Comparison of ENCODE assay signal across 24 mouse cellular contexts in the genomic region with DNA sequence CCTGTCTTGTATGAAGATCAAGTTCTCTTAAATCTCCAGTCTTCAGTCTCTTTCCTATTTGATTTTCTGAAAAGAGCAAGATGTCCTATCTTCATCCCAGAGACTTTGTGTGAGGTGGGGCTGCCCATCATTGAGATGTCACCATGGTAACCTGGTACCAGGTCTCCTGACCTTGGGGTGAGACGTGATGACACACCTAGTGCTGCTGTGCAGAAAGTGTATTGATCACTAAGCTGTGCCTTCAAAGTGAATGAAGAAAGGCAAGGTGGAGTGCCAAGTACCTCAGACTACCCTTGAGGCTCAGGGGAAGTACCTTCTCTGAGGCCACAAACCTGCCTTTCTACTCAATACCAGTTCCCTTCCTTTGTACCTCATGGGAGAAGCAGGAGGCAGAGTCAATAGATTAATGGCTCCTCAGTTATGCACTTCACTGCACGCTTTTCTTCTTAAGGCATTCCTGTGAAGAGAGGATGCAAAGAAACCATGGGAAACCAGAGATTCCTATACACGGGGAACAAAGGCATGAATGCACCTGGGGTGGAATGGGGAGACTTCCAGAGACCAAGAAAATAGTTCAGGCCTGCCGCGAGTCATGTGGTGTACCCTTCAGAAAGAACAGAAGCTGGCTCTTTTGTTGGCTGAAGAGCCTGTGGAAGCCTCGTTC.
DNase-seq lines count a peak whose midpoint lies in the region; ATAC-seq and TF ChIP-seq lines count a peak whose summit lies in the region.
"Had no signal": no experiment of that assay in that cellular context is flagged by ENCODE, and none has a peak within 500 bp of the region (broad histone marks: within the 10 kb centered on the region; RNA-seq: fewer than 3 reads in every experiment).

No protein-coding gene starts in this region.

- no peaks in the 10 kb centered on the region for H3K9me3 ChIP-seq in forebrain, embryonic 10.5 days
- no peaks in the 10 kb centered on the region for H3K9me3 ChIP-seq in forebrain, embryonic 14.5 days (replicated peaks; ENCODE audit: control insufficient read depth, low read length)
- no peaks in the 10 kb centered on the region for H3K9me3 ChIP-seq in lung, postnatal 0 days (ENCODE audit: low read length)
- no peaks in the 10 kb centered on the region for H3K9me3 ChIP-seq in midbrain, embryonic 11.5 days (ENCODE audit: control insufficient read depth, low read length)
- H3K9me3 ChIP-seq: embryonic facial prominence, embryonic 12.5 days; forebrain, embryonic 13.5 days; heart, embryonic 15.5 days; intestine, embryonic 15.5 days had no signal

- no peak for DNase-seq in forebrain, embryonic 10.5 days (ENCODE audit: extremely low spot score, low spot score)
- no peak for DNase-seq in forebrain, embryonic 14.5 days (ENCODE audit: low spot score)
- DNase-seq in lung, postnatal 0 days (ENCODE audit: low spot score): no peak
- DNase-seq in lung, postnatal 25 days (ENCODE audit: low spot score): no peak
- DNase-seq in Muller cell, postnatal 12 days (ENCODE audit: inconsistent ontology term): peak; percentile 16
- DNase-seq in right cerebral cortex, postnatal 4 days: no peak
- no peak for DNase-seq in midbrain, embryonic 11.5 days (ENCODE audit: low spot score, missing footprints)
- DNase-seq: adrenal gland, adult 2 months; adrenal gland, postnatal 25 days; B cell, adult 2 months; cerebellum, adult 8-10 months; cerebellum, postnatal 14 days; embryo, embryonic 11 days; heart, adult 18-20 months; heart, postnatal 14 days; kidney, adult 18-20 months had no signal

- no peak for TF ChIP-seq EP300 in lung, postnatal 0 days (IDR thresholded peaks at IDR 0.05)

- H3K36me3 ChIP-seq in forebrain, embryonic 10.5 days (replicated peaks): peaks cover 35% of the 10 kb centered on the region
- H3K36me3 ChIP-seq in forebrain, embryonic 14.5 days (ENCODE audit: control insufficient read depth, insufficient read depth, low read length): peaks cover 7% of the 10 kb centered on the region; the same call in 1 of the 2 replicates
- no peaks in the 10 kb centered on the region for H3K36me3 ChIP-seq in lung, postnatal 0 days (ENCODE audit: insufficient read depth, low read length)
- 0 out of 2 replicates have a peak, but pooled peaks cover 2% of the 10 kb centered on the region for H3K36me3 ChIP-seq in midbrain, embryonic 11.5 days (ENCODE audit: control insufficient read depth, insufficient read depth, low read length)
- H3K36me3 ChIP-seq: embryonic facial prominence, embryonic 12.5 days; G1E; intestine, embryonic 15.5 days had no signal

- H3K27me3 ChIP-seq in forebrain, embryonic 10.5 days (ENCODE audit: poor library complexity, severe bottlenecking): no peaks in the 10 kb centered on the region
- no peaks in the 10 kb centered on the region for H3K27me3 ChIP-seq in forebrain, embryonic 14.5 days (replicated peaks; ENCODE audit: control insufficient read depth, insufficient read depth, low read length)
- H3K27me3 ChIP-seq in lung, postnatal 0 days (replicated peaks; ENCODE audit: insufficient read depth, low read length): no peaks in the 10 kb centered on the region
- no peaks in the 10 kb centered on the region for H3K27me3 ChIP-seq in midbrain, embryonic 11.5 days (ENCODE audit: control insufficient read depth, insufficient read depth, low read length)
- H3K27me3 ChIP-seq: embryonic facial prominence, embryonic 12.5 days; forebrain, embryonic 13.5 days; heart, embryonic 15.5 days; intestine, embryonic 15.5 days had no signal

- peaks cover 7% of the 10 kb centered on the region for H3K4me1 ChIP-seq in forebrain, embryonic 10.5 days
- no peaks in the 10 kb centered on the region for H3K4me1 ChIP-seq in forebrain, embryonic 14.5 days (ENCODE audit: control insufficient read depth, insufficient read depth, low read length)
- no peaks in the 10 kb centered on the region for H3K4me1 ChIP-seq in lung, postnatal 0 days (ENCODE audit: insufficient read depth, low read depth, low read length)
- H3K4me1 ChIP-seq in midbrain, embryonic 11.5 days (ENCODE audit: control insufficient read depth, insufficient read depth, low read length): no peaks in the 10 kb centered on the region
- H3K4me1 ChIP-seq: embryonic facial prominence, embryonic 12.5 days; forebrain, embryonic 13.5 days; intestine, embryonic 15.5 days had no signal

- no peak overlapping the region for H3K4me2 ChIP-seq in forebrain, embryonic 14.5 days (ENCODE audit: low read length)
- H3K4me2 ChIP-seq in lung, postnatal 0 days (replicated peaks; ENCODE audit: low read depth, low read length): no peak overlapping the region
- no peak overlapping the region for H3K4me2 ChIP-seq in midbrain, embryonic 11.5 days
- H3K4me2 ChIP-seq: embryonic facial prominence, embryonic 12.5 days; forebrain, embryonic 13.5 days; heart, embryonic 11.5 days; heart, embryonic 15.5 days; hindbrain, embryonic 14.5 days; intestine, embryonic 15.5 days had no signal

- peak overlapping the region; percentile 40; the same call in 1 of the 2 replicates for H3K27ac ChIP-seq in forebrain, embryonic 10.5 days
- no peak overlapping the region for H3K27ac ChIP-seq in forebrain, embryonic 14.5 days (ENCODE audit: low read depth, low read length)
- H3K27ac ChIP-seq in lung, postnatal 0 days (ENCODE audit: low read length): no peak overlapping the region
- no peak overlapping the region for H3K27ac ChIP-seq in midbrain, embryonic 11.5 days (ENCODE audit: low read depth, low read length)
- H3K27ac ChIP-seq: embryonic facial prominence, embryonic 12.5 days; forebrain, embryonic 13.5 days; heart, embryonic 15.5 days; hindbrain, embryonic 14.5 days; intestine, embryonic 15.5 days had no signal

- no peak for ATAC-seq in forebrain, embryonic 14.5 days
- peak; percentile 6; the same call in 1 of the 2 replicates for ATAC-seq in lung, postnatal 0 days
- no peak for ATAC-seq in midbrain, embryonic 11.5 days (ENCODE audit: low FRiP score)
- ATAC-seq: CD4-positive, CD25-positive, alpha-beta regulatory T cell, adult 4 months; forebrain, embryonic 13.5 days; intestine, embryonic 15.5 days had no signal

- TF ChIP-seq CTCF in lung, postnatal 0 days (IDR thresholded peaks at IDR 0.05): no peak

- no peak overlapping the region for H3K4me3 ChIP-seq in forebrain, embryonic 10.5 days
- H3K4me3 ChIP-seq in forebrain, embryonic 14.5 days (ENCODE audit: low read depth, low read length): no peak overlapping the region
- no peak overlapping the region for H3K4me3 ChIP-seq in lung, postnatal 0 days (ENCODE audit: low read depth, low read length)
- no peak overlapping the region for H3K4me3 ChIP-seq in midbrain, embryonic 11.5 days (ENCODE audit: low read depth, low read length)
- H3K4me3 ChIP-seq: embryonic facial prominence, embryonic 12.5 days; forebrain, embryonic 13.5 days; heart, embryonic 15.5 days; intestine, embryonic 15.5 days had no signal

- H3K9ac ChIP-seq in forebrain, embryonic 14.5 days (ENCODE audit: low read length): no peak overlapping the region
- H3K9ac ChIP-seq in lung, postnatal 0 days (replicated peaks; ENCODE audit: low read depth): no peak overlapping the region
- no peak overlapping the region for H3K9ac ChIP-seq in midbrain, embryonic 11.5 days (ENCODE audit: low read length)
- H3K9ac ChIP-seq: embryonic facial prominence, embryonic 12.5 days; forebrain, embryonic 13.5 days; heart, embryonic 15.5 days; hindbrain, embryonic 14.5 days; intestine, embryonic 15.5 days had no signal

- WGBS in forebrain, embryonic 10.5 days: 49% methylated on average over 6 of the region's 6 CpGs
- WGBS in forebrain, embryonic 14.5 days: 28% methylated on average over 6 of the region's 6 CpGs
- WGBS in lung, postnatal 0 days: 69% methylated on average over 6 of the region's 6 CpGs
- 61% methylated on average over 6 of the region's 6 CpGs for WGBS in midbrain, embryonic 11.5 days
